Mouse (Mus musculus) ovary, adult 10 weeks (tissue): ENCODE data around the gene LTO1. TPM values are rescaled to one million over a fixed set of nuclear protein-coding genes. Genes with fewer than 3 reads are reported as not detected.

Source experiments
- polyA plus RNA-seq: library from polyadenylated mRNA; stranded (reverse); fragments of 350-450 nt; fragmentation: Illumina TruSeq; extraction: RNeasy Lipid Tissue Mini Kit (QIAGEN cat#74804); gene quantifications from one replicate; pipeline ENCODE4 v1.2.3, GENCODE M21; 2014

The LTO1 gene
- polyA plus RNA-seq = 2.8 TPM

GRCm38 (mm10) chr7:144914948-144915750 lies at the start of gene LTO1:
LTO1 (plus strand) TSS chr7:144915100.

GRCm38 (mm10) chr7:144896294-144897218 lies 18.3 kb upstream of the LTO1 start, which contains the start of gene Fgf15:
Fgf15 (plus strand) TSS chr7:144896531.

GRCm38 (mm10) chr7:144939344-144940002 lies 24.6 kb downstream of the LTO1 start, which contains the start of gene Ccnd1:
Ccnd1 (minus strand) TSS chr7:144939925.

Other genes starting within 250 kb of the LTO1 start
- gene Ano1, start 163.1 kb upstream of the LTO1 start, polyA plus RNA-seq = 21.6 TPM
- gene Fgf3, start 77.0 kb upstream of the LTO1 start, polyA plus RNA-seq = not detected
- gene Fgf4, start 67.7 kb upstream of the LTO1 start, polyA plus RNA-seq = not detected
- not detected for gene Fgf15, start 18.6 kb upstream of the LTO1 start, polyA plus RNA-seq
- gene Ccnd1, start 24.8 kb downstream of the LTO1 start, polyA plus RNA-seq = 30.2 TPM